Mouse (Mus musculus) limb, embryonic 12.5 days (tissue): ENCODE data around the gene Cacna1d. TPM values are rescaled to one million over a fixed set of nuclear protein-coding genes. Genes with fewer than 3 reads are reported as not detected.

Experiments used
- ATAC-seq: fragments of 200-750 bp; cut with Nextera tagmentation; 2 replicates; pipeline ENCODE4 v1.8.0; 2017; ENCODE audit warnings: low read depth, moderate TSS enrichment; ENCODE audit not compliant: insufficient number of reproducible peaks, insufficient read depth, low FRiP score, low TSS enrichment
- H3K27ac ChIP-seq: fragments of 300-500 bp; sonication (generic); 2 replicates; pipeline ENCODE4 v1.5.1; 2016; ENCODE audit warnings: mild to moderate bottlenecking, moderate library complexity
- H3K27me3 ChIP-seq: fragments of 300-500 bp; sonication (generic); 2 replicates; pipeline ENCODE4 v1.6.1; 2016; ENCODE audit warnings: mild to moderate bottlenecking, moderate library complexity
- H3K36me3 ChIP-seq: fragments of 300-500 bp; sonication (generic); 2 replicates; pipeline ENCODE4 v1.6.1; 2016; ENCODE audit warnings: mild to moderate bottlenecking, moderate library complexity
- H3K4me1 ChIP-seq: fragments of 300-500 bp; sonication (generic); replicated peaks from 2 replicates; pipeline ENCODE4 v1.6.1; 2016
- H3K4me2 ChIP-seq: fragments of 300-500 bp; sonication (generic); 2 replicates; pipeline ENCODE4 v1.6.1; 2016; ENCODE audit warnings: mild to moderate bottlenecking, moderate library complexity
- H3K4me3 ChIP-seq: fragments of 300-500 bp; sonication (generic); replicated peaks from 2 replicates; pipeline ENCODE4 v1.5.1; 2016; ENCODE audit warnings: mild to moderate bottlenecking
- H3K9ac ChIP-seq: fragments of 300-500 bp; sonication (generic); replicated peaks from 2 replicates; pipeline ENCODE4 v1.6.1; 2016; ENCODE audit warnings: mild to moderate bottlenecking, moderate library complexity
- H3K9me3 ChIP-seq: fragments of 300-500 bp; sonication (generic); 2 replicates; pipeline ENCODE4 v1.6.1; 2016; ENCODE audit warnings: mild to moderate bottlenecking, moderate library complexity
- WGBS: fragments of 180-500 bp; shearing (Covaris S2); methylation state at CpG from one replicate; pipeline ENCODE4 v1.1.7; 2016; 5-methylcytosine and 5-hydroxymethylcytosine counted together
- polyA plus RNA-seq: library from polyadenylated mRNA; unstranded; fragments of >200 nt; fragmentation: Nextera tagmentation; extraction: Ambion mirVana; gene quantifications from 2 replicates; pipeline ENCODE4 v1.2.1, GENCODE M21; 2016

Cacna1d gene
- polyA plus RNA-seq, 1 experiment from 2014 or later: 3.0 TPM

DNA sequence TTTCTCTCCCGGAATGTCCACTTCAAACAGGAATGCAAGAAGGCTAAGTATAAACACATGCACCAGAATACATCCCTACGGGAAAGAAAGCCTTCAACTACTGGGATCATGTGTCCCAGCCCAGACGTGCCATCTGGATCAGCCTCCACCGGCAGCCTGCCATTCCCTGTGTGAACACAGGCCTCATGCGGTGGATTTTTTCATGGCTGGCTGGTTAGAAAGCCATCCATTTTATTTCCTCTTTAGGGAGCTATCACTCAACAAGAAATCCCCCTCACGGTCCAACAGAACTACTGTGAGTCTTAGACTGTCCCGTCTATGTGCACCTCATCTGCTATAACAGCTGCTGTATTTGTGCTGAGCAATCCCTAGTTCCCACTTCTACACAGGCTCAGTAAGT, 343.5 kb downstream of the Cacna1d start:
- peak; percentile 75; the same call in 1 of the 2 replicates for ATAC-seq
- H3K9me3 ChIP-seq: peaks cover 5% of the 10 kb centered on the region; the same call in 1 of the 2 replicates
- no peak overlapping the region for H3K27ac ChIP-seq
- 32% methylated on average over 7 of the region's 7 CpGs for WGBS
- no peak overlapping the region for H3K9ac ChIP-seq
- H3K4me2 ChIP-seq: no peak overlapping the region
- peaks cover 11% of the 10 kb centered on the region for H3K27me3 ChIP-seq
- H3K4me1 ChIP-seq: peaks cover 19% of the 10 kb centered on the region; the same call in 1 of the 2 replicates
- no peaks in the 10 kb centered on the region for H3K36me3 ChIP-seq
- no peak overlapping the region for H3K4me3 ChIP-seq

- Histone ChIP-seq H3K27me3 (peaks cover 27% of the 10 kb centered on the region), H3K9ac (no peak overlapping the region), H3K27ac (no peak overlapping the region), H3K9me3 (no peaks in the 10 kb centered on the region), H3K36me3 (no peaks in the 10 kb centered on the region), H3K4me3 (no peak overlapping the region), H3K4me1 (peaks cover 10% of the 10 kb centered on the region), H3K4me2 (no peak overlapping the region)
- no peak for ATAC-seq
- 32% methylated on average over 11 of the region's 11 CpGs for WGBS
These were observed 352.8 kb downstream of the Cacna1d start for GRCm38 (mm10) chr14:30138379-30138964.

GRCm38 (mm10) chr14:30137961-30138360, 353.3 kb downstream of the Cacna1d start:
- Histone ChIP-seq H3K27me3 (peaks cover 26% of the 10 kb centered on the region), H3K36me3 (no peaks in the 10 kb centered on the region), H3K27ac (no peak overlapping the region), H3K4me1 (peaks cover 10% of the 10 kb centered on the region), H3K9ac (no peak overlapping the region), H3K4me2 (no peak overlapping the region), H3K4me3 (no peak overlapping the region), H3K9me3 (no peaks in the 10 kb centered on the region)
- 81% methylated on average over 3 of the region's 3 CpGs for WGBS
- ATAC-seq: no peak

DNA sequence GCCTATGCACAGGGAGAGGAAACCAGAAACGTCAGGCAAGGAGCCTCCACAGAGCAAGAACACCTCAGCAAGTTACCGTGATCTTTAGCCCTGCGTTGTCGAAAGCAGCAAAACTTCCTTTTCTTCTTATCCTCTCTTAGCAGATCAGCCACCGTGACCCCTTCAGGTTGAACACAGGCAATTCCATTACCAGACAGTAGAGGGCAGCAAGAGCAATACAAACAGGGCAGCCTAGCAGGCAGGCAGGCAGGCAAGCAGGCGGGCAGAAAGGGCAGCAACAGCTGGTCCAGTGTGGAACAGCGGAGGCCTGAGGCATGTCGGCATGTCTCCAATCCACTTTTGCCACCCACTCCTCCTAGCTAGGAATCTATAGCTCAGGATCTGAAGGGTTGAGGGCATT, 354.3 kb downstream of the Cacna1d start:
- no peaks in the 10 kb centered on the region for H3K36me3 ChIP-seq
- WGBS: 13% methylated on average over 8 of the region's 8 CpGs
- peaks cover 10% of the 10 kb centered on the region for H3K4me1 ChIP-seq
- no peak overlapping the region for H3K4me2 ChIP-seq
- H3K27me3 ChIP-seq: peaks cover 20% of the 10 kb centered on the region
- no peak overlapping the region for H3K9ac ChIP-seq
- H3K9me3 ChIP-seq: no peaks in the 10 kb centered on the region
- no peak overlapping the region for H3K4me3 ChIP-seq
- H3K27ac ChIP-seq: no peak overlapping the region
- ATAC-seq: 0 out of 2 replicates have a peak, but pooled peaks have one; percentile 23

GRCm38 (mm10) chr14:30135351-30135750, 355.9 kb downstream of the Cacna1d start:
- H3K4me3 ChIP-seq: no peak overlapping the region
- 87% methylated on average over 10 of the region's 10 CpGs for WGBS
- no peak overlapping the region for H3K4me2 ChIP-seq
- peaks cover 15% of the 10 kb centered on the region for H3K4me1 ChIP-seq
- H3K9ac ChIP-seq: no peak overlapping the region; the same call in 1 of the 2 replicates
- H3K36me3 ChIP-seq: no peaks in the 10 kb centered on the region
- H3K27ac ChIP-seq: no peak overlapping the region
- H3K27me3 ChIP-seq: peaks cover 20% of the 10 kb centered on the region
- no peaks in the 10 kb centered on the region for H3K9me3 ChIP-seq
- no peak for ATAC-seq

- peaks cover 14% of the 10 kb centered on the region for H3K4me1 ChIP-seq
- no peaks in the 10 kb centered on the region for H3K36me3 ChIP-seq
- H3K4me3 ChIP-seq: no peak overlapping the region
- no peak for ATAC-seq
- no peak overlapping the region for H3K27ac ChIP-seq
- H3K27me3 ChIP-seq: peaks cover 20% of the 10 kb centered on the region
- WGBS: 30% methylated on average over 3 of the region's 3 CpGs
- no peak overlapping the region for H3K9ac ChIP-seq
- no peak overlapping the region for H3K4me2 ChIP-seq
- H3K9me3 ChIP-seq: no peaks in the 10 kb centered on the region
These were observed 357.6 kb downstream of the Cacna1d start for GRCm38 (mm10) chr14:30133684-30134083.

DNA sequence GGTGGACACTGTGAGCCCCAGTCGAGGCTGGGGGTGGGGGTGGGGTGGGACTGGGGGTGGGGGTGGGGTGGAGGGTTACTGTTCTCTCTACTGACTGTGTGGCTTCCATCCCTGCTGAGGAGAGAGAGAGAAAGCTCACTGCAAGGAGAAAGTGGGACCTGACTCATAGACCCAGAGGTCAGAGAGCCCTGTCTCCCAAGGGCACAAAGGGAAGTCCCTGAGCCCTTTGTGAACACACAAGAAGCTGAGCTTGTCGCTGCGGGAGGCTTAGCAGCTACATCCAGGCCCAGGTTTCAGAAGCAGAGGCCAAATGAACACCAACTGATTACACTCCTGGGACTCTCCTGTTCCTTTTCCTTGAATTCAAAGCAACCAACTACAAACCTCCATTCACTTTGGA, 360.0 kb downstream of the Cacna1d start:
- Histone ChIP-seq H3K27me3 (peaks cover 17% of the 10 kb centered on the region), H3K4me2 (no peak overlapping the region), H3K36me3 (no peaks in the 10 kb centered on the region), H3K4me3 (no peak overlapping the region), H3K9ac (no peak overlapping the region), H3K4me1 (peaks cover 5% of the 10 kb centered on the region; the same call in 1 of the 2 replicates), H3K9me3 (no peaks in the 10 kb centered on the region), H3K27ac (no peak overlapping the region)
- no peak for ATAC-seq
- 29% methylated on average over 3 of the region's 3 CpGs for WGBS

DNA sequence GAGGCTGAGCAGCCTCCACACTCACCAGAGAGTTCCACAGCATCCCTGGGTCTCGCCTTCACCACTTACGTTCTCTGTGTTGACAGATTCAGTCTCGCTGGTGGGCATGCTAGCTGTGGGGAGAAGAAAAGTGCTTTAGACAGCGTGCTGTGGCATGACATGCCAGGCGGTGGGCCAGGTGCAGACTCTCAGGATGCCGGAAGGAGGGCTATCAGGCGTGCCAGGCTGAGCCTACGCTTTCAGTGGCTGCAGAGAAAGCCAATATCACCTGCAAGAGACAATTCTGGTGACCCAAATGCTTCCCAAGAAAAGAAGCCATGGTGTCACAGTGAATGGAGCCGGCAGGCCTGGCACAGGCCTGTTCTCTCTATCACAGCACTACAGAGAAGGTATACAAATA, 361.2 kb downstream of the Cacna1d start:
- WGBS: 93% methylated on average over 9 of the region's 9 CpGs
- Histone ChIP-seq H3K4me3 (no peak overlapping the region), H3K4me2 (no peak overlapping the region), H3K9ac (no peak overlapping the region), H3K9me3 (no peaks in the 10 kb centered on the region), H3K4me1 (peaks cover 10% of the 10 kb centered on the region; the same call in 1 of the 2 replicates), H3K36me3 (no peaks in the 10 kb centered on the region), H3K27ac (no peak overlapping the region), H3K27me3 (peaks cover 8% of the 10 kb centered on the region; the same call in 1 of the 2 replicates)
- ATAC-seq: no peak

DNA sequence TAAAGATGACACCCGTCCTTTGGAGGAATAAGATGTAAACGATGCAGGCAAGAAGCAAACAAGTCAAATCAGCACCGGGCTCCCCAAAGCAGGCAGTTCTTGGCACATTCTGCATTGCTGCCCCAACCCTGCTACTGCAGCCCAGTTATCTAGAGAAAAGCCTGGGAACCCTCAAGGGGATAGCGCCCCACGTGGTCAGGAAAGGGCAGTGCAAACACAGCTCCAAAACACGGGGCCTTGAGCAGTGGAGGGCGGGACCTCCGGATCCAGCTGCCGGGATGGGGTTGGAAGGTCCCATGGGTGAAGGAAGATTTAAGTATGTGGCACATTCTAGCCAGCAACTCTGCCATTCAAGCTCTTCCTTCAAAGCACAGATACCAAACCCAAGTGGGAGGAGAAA, 361.9 kb downstream of the Cacna1d start:
- Histone ChIP-seq H3K27ac (no peak overlapping the region), H3K9me3 (no peaks in the 10 kb centered on the region), H3K4me1 (peaks cover 10% of the 10 kb centered on the region; the same call in 1 of the 2 replicates), H3K27me3 (0 out of 2 replicates have a peak, but pooled peaks cover 8% of the 10 kb centered on the region), H3K36me3 (no peaks in the 10 kb centered on the region), H3K9ac (no peak overlapping the region), H3K4me2 (no peak overlapping the region), H3K4me3 (no peak overlapping the region)
- 35% methylated on average over 9 of the region's 9 CpGs for WGBS
- ATAC-seq: no peak

DNA sequence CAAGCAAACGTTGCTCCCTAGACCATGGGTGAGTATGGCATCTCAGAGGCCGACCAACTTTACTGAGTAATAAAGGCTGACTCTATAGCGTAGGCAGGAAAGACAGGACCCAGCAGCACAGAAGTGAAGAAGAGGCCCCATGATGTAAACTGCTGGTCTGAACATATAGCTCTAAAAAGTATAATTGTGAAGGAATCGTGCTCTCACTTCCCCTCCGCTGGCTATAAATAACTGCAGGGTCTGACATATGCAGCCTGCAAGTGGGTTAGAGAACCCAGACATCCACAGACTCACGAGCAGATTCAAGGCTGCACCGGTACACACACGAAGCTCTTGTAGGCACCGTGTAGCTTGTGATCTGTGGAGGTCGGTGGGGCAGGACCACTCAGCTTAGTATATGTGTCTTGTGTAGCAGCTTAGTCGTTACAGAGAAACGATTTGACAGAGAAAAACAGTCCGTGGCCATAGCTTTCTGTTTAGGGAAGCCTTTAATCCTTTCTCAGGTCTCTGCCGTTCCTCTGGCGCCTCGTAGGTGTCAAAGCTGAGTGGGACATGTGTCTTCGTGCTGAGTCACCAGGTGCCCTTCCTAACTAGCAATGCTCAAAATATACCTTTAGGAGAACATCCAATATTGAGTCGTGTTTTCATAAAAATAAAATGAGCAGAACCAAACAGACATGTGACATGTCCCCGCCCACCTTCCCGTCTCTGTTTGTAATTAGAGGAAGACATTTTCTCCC, 366.1 kb downstream of the Cacna1d start:
- Histone ChIP-seq H3K9ac (no peak overlapping the region), H3K4me3 (no peak overlapping the region), H3K27ac (no peak overlapping the region), H3K4me2 (no peak overlapping the region), H3K9me3 (no peaks in the 10 kb centered on the region), H3K27me3 (no peaks in the 10 kb centered on the region), H3K36me3 (no peaks in the 10 kb centered on the region), H3K4me1 (0 out of 2 replicates have a peak, but pooled peaks cover 5% of the 10 kb centered on the region)
- 60% methylated on average over 20 of the region's 20 CpGs for WGBS
- ATAC-seq: no peak

- Histone ChIP-seq H3K4me3 (no peak overlapping the region), H3K36me3 (no peaks in the 10 kb centered on the region), H3K9ac (no peak overlapping the region), H3K9me3 (no peaks in the 10 kb centered on the region), H3K27ac (no peak overlapping the region), H3K27me3 (no peaks in the 10 kb centered on the region), H3K4me2 (no peak overlapping the region), H3K4me1 (no peaks in the 10 kb centered on the region)
- ATAC-seq: no peak
- WGBS: 81% methylated on average over 5 of the region's 5 CpGs
These were observed 371.2 kb downstream of the Cacna1d start for GRCm38 (mm10) chr14:30120023-30120422.
